Mouse (Mus musculus) intestine, postnatal 0 days (tissue): Measurements from ENCODE around the gene Ahnak. TPM values are rescaled to one million over a fixed set of nuclear protein-coding genes. Genes with fewer than 3 reads are reported as not detected.
A peak's percentile ranks its signal among the peaks of the same experiment; 100 is the strongest.

ENCODE experiments used
- ATAC-seq: fragments of 200-750 bp; cut with Nextera tagmentation; 2 replicates; pipeline ENCODE4 v1.8.0; 2017; ENCODE audit warnings: mild to moderate bottlenecking, moderate TSS enrichment, moderate library complexity
- H3K27ac ChIP-seq: fragments of 300-500 bp; sonication (generic); 2 replicates; pipeline ENCODE4 v1.5.1; 2014; ENCODE audit warnings: mild to moderate bottlenecking, low read depth, low read length, moderate library complexity
- H3K27me3 ChIP-seq: fragments of 300-500 bp; sonication (generic); replicated peaks from 2 replicates; pipeline ENCODE4 v1.6.1; 2014; ENCODE audit warnings: low read length, mixed read lengths; ENCODE audit not compliant: control insufficient read depth, insufficient read depth
- H3K36me3 ChIP-seq: fragments of 300-500 bp; sonication (generic); 2 replicates; pipeline ENCODE4 v1.6.1; 2014; ENCODE audit warnings: mild to moderate bottlenecking, moderate library complexity; ENCODE audit not compliant: control insufficient read depth, insufficient read depth
- H3K4me1 ChIP-seq: fragments of 300-500 bp; sonication (generic); replicated peaks from 2 replicates; pipeline ENCODE4 v1.6.1; 2014; ENCODE audit warnings: antibody characterized with exemption, low read length, mixed read lengths; ENCODE audit not compliant: control insufficient read depth, insufficient read depth
- H3K4me2 ChIP-seq: fragments of 300-500 bp; sonication (generic); replicated peaks from 2 replicates; pipeline ENCODE4 v1.6.1; 2014; ENCODE audit warnings: low read depth, mild to moderate bottlenecking, moderate library complexity
- H3K4me3 ChIP-seq: fragments of 300-500 bp; sonication (generic); 2 replicates; pipeline ENCODE4 v1.5.1; 2014; ENCODE audit warnings: low read depth, low read length
- H3K9ac ChIP-seq: fragments of 300-500 bp; sonication (generic); 2 replicates; pipeline ENCODE4 v1.6.1; 2014; ENCODE audit warnings: mild to moderate bottlenecking, low read depth, low read length
- H3K9me3 ChIP-seq: fragments of 300-500 bp; sonication (generic); 2 replicates; pipeline ENCODE4 v1.6.1; 2016; ENCODE audit warnings: mixed run types; ENCODE audit not compliant: control insufficient read depth
- CTCF ChIP-seq: sonication (generic); IDR thresholded peaks from 2 replicates; pipeline ENCODE4 v1.5.1; 2016; ENCODE audit warnings: low read depth, mild to moderate bottlenecking, control low read depth, antibody characterized with exemption, moderate library complexity
- WGBS: fragments of 180-500 bp; shearing (Covaris S2); extraction: QIAGEN DNeasy Blood & Tissue Kit; methylation state at CpG from one replicate; pipeline ENCODE4 v1.1.7; 2014; 5-methylcytosine and 5-hydroxymethylcytosine counted together
- polyA plus RNA-seq: library from polyadenylated mRNA; unstranded; fragments of >200 nt; fragmentation: Nextera tagmentation; extraction: Ambion mirVana; gene quantifications from 2 replicates; pipeline ENCODE4 v1.2.1, GENCODE M21; 2015

The Ahnak gene
- polyA plus RNA-seq, 1 experiment from 2014 or later = 26.2 TPM

DNA sequence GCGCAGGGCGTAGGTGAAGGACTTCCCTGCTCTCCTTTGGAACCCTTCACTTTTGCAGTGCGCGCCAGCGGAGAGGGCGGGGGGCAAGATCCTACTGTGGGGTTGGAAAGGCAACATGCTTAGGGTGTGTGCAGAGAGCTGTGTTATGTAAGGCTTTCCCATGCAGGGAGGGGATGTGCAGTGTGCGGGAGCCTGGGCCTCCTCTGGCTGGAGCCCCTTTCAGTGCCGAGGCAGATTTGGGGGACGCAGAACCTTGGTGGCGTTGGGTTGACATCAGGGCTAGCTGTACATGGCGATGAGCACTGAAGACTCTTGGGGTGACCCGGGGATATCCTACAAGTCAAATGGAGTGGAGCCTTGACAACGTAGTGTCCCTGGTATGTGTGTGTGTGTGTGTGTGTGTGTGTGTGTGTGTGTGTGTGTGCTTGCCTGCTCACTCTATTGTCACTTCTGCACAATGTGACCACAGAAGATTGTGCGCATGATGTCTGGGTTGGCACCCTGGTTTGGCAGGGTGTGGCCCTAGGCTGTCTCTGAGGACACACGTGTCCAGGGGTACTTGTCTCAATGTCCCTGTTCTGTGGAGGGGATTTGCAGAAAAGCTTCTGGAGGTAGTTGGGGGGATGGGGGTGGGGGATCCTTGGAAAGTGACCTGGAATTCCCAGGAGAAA is 1.5 kb downstream of the Ahnak start:
- Histone ChIP-seq H3K9me3 (no peaks in the 10 kb centered on the region), H3K36me3 (no peaks in the 10 kb centered on the region), H3K9ac (peak overlapping the region; percentile 92; the same call in 1 of the 2 replicates), H3K27ac (peak overlapping the region; percentile 96), H3K4me2 (peak overlapping the region; percentile 87), H3K27me3 (no peaks in the 10 kb centered on the region), H3K4me1 (peaks cover 11% of the 10 kb centered on the region; the same call in 1 of the 2 replicates), H3K4me3 (peak overlapping the region; percentile 78)
- no peak for TF ChIP-seq CTCF
- WGBS = 16% methylated on average over 15 of the region's 15 CpGs
- no peak for ATAC-seq

DNA sequence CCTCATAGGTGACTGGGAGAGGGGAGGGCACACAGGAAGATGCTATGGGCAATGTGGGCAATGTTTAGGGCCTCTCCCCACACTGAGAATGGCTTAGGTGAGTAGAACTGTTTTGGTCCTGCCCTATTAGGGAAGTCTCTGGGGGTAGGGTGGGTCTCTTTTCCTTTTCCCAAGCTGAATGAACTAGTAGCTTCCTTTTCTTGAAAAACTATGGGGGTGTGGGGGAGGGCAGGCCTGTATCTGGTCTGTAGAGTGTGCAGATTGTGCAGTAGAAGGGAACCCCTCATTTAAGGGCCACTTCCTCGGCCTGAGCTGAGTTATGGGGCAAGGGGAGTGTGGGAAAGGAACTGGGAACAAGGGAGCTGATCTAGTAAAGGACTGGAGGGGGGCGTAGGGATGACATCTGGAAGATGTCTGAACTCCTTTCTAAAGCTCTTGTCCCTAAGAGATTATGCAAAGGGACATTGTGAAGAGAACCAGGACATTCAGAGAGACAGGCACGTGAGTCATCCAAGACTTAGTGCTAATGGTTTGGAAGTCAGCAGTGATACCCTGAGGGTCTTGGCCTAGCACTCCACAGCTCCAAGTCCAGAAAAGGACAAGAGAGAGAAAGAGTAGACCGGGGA is 2.3 kb downstream of the Ahnak start:
- 0 out of 2 replicates have a peak, but pooled peaks cover 2% of the 10 kb centered on the region for H3K36me3 ChIP-seq
- TF ChIP-seq CTCF = no peak
- H3K4me1 ChIP-seq = peaks cover 11% of the 10 kb centered on the region; the same call in 1 of the 2 replicates
- H3K9ac ChIP-seq = peak overlapping the region; percentile 18; the same call in 1 of the 2 replicates
- 58% methylated on average over 4 of the region's 4 CpGs for WGBS
- H3K9me3 ChIP-seq = no peaks in the 10 kb centered on the region
- no peak for ATAC-seq
- peak overlapping the region; percentile 78 for H3K4me3 ChIP-seq
- peak overlapping the region; percentile 87 for H3K4me2 ChIP-seq
- H3K27me3 ChIP-seq = no peaks in the 10 kb centered on the region
- H3K27ac ChIP-seq = peak overlapping the region; percentile 42

DNA sequence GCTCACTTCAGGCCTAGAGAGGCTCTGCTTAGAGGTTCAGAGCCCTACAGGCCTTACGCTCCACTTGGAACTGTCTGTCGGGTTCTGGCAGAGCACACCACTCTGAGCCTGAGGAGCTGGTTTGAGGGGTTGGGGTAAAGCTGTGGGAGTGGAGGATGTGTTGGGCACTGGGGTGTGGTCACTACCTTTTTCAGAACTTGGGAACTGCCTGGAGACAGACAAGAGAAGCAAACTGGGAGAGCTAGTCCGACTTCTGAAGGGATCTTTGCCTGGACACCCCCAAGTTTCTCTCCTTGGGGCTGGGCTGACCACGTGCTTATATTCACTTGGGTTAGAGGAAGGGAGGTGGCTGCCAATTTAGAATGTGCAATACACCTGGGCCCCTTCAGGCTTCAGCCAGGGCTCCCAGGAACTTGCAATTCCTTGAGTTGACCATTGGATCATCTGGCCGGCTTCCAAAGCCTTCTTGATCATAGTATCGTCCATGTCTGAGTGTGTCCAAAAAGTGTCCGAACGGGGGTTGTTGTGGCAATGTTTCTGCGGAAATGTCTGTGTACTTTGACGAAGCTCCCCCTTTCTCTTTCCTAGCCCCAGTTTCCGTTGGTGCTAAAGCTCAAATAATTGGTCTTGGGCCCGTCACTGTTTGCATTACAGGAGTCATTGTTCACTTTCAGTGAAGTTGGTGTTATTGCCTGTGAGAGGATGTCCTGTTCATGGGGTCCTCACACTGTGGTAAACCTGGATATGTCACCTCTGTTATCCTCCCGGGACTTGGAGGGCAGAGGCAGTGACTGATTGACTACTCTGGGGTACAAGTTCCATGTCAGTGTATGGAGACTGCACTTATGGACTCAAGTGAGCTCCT is 3.0 kb downstream of the Ahnak start:
- H3K4me3 ChIP-seq = peak overlapping the region; percentile 78; the same call in 1 of the 2 replicates
- no peak for ATAC-seq
- 58% methylated on average over 13 of the region's 13 CpGs for WGBS

DNA sequence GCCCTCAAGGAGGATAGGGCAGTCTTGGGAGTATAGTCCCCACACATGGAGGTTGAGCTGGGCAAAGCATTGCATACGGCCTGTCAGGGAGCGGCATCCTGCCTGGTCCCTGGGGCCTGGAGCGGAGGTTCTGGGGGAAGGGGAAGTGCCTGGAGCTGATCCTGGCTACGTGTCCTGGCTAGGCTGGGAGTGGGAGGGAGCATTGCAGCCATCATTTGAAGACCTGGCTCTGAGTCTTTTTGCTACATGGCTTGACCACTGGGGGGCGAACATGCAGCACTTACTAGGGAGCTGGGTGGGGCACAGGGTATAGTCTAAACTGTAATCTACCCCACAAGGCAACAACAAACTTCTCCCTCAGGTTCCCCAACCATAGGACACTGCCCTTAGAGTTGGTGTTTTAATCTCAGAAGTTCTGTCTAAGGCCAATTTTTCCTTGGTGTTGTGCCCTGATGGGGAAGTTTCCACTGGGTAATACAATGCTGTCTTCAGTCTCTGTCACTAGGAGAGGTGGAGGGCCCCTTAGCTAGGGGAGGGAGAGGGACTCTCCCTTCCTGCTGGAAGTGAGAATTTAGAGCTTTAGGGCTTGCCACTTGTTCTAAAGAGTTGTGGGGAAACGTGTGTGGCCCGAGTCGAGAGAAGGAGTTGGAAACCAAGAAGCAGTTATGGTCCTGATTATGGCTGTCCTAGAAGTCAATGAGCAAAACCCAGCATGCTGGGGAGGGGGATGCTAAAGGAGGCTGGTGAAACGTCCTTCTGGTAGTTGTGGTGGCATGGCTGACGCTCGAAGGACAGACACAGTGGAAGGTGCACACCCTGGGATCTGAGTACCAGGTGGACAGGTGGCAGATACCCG is 3.9 kb downstream of the Ahnak start:
- TF ChIP-seq CTCF = peak; percentile 86
- peak overlapping the region; percentile 7; the same call in 1 of the 2 replicates for H3K9ac ChIP-seq
- H3K4me1 ChIP-seq = peaks cover 21% of the 10 kb centered on the region
- 37% methylated on average over 12 of the region's 12 CpGs for WGBS
- H3K4me3 ChIP-seq = no peak overlapping the region
- peak; percentile 15; the same call in 1 of the 2 replicates for ATAC-seq
- H3K9me3 ChIP-seq = no peaks in the 10 kb centered on the region
- no peaks in the 10 kb centered on the region for H3K27me3 ChIP-seq
- H3K36me3 ChIP-seq = 0 out of 2 replicates have a peak, but pooled peaks cover 5% of the 10 kb centered on the region
- H3K27ac ChIP-seq = peak overlapping the region; percentile 57
- peak overlapping the region; percentile 87 for H3K4me2 ChIP-seq

More for the DNA sequence above, 3.0 kb downstream of the Ahnak start:
- H3K36me3 ChIP-seq = 0 out of 2 replicates have a peak, but pooled peaks cover 5% of the 10 kb centered on the region
- H3K9me3 ChIP-seq = no peaks in the 10 kb centered on the region
- H3K4me1 ChIP-seq = peaks cover 15% of the 10 kb centered on the region; the same call in 1 of the 2 replicates
- no peak for TF ChIP-seq CTCF
- peak overlapping the region; percentile 87 for H3K4me2 ChIP-seq
- H3K9ac ChIP-seq = peak overlapping the region; percentile 18
- H3K27me3 ChIP-seq = no peaks in the 10 kb centered on the region
- peak overlapping the region; percentile 31 for H3K27ac ChIP-seq

DNA sequence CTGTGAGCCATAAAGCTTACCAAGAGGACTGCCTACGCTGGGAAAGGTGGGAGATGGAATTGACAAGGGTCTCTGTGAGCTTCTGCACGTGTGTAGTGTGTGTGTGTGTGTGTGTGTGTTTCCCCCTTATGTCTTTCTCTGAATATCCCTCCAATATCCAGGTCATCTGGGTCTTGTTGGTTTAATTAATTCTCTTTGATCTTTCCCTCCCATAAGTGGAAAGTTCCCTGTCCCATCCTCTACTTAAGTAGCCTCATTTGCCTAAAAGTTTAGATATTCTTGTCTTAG is 4.5 kb downstream of the Ahnak start:
- no peaks in the 10 kb centered on the region for H3K9me3 ChIP-seq
- no peak overlapping the region for H3K9ac ChIP-seq
- no peak for TF ChIP-seq CTCF
- peaks cover 27% of the 10 kb centered on the region for H3K4me1 ChIP-seq
- no peak overlapping the region for H3K4me3 ChIP-seq
- no peak overlapping the region for H3K27ac ChIP-seq
- 0 out of 2 replicates have a peak, but pooled peaks cover 5% of the 10 kb centered on the region for H3K36me3 ChIP-seq
- WGBS = 88% methylated on average over 2 of the region's 2 CpGs
- H3K4me2 ChIP-seq = peak overlapping the region; percentile 87; the same call in 1 of the 2 replicates
- ATAC-seq = no peak
- no peaks in the 10 kb centered on the region for H3K27me3 ChIP-seq
